Mouse (Mus musculus) CH12F3 (cell line): ENCODE measurements around the gene Fgfr2.
"Not testable (repeated sequence)": the region's sequence is repeated elsewhere in the genome, so short reads cannot be mapped to it uniquely, and the experiment has no call there.

ENCODE experiments used
- in situ Hi-C: fragments of 300-500 bp; cut with MboI; formaldehyde crosslinking; loops from 2 replicates; pipeline ENCODE4 v1.14.3; 2020; ENCODE audit warnings: low sequenced_read_pairs

Fgfr2 gene

DNA sequence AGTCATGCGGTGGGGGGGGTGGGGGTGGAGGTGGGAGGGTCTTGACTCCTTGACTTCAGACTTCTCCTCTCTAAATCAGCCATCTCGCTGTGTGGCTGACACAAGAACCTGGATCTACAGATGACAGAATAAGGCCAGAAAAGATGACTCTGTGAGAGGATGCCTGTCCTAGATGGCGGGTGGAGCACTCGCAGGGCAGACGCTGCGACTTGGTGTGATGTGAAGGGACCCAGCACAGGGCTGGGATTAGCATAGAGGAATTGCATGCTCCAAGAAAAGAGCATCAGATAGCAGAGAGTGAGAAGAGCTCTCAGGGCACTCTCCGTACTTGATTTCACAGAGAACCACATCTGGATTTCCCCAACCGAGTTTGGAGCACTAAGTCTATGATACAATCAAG is 2953.0 kb downstream of the Fgfr2 start:
- in situ Hi-C loops, result no loop called here

DNA sequence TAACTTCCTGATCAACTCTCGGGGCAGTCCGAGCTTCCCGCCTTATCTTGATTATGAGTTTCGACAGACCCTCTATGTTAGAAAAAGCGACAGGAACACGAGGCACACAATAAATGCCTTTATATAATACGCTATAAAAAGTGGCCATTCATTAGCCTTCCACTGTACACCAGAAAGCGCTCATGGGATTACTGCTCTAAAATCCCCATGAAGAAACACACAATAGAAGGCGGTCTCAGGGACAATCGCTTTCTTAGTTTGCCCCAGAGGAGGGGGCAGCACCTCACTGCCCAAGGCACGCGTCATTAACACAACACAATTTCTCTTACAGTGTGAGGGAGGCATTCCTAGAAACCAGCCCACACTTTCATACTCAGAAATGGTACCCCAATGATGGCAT is 2954.9 kb downstream of the Fgfr2 start:
- in situ Hi-C loops, result no loop called here

DNA sequence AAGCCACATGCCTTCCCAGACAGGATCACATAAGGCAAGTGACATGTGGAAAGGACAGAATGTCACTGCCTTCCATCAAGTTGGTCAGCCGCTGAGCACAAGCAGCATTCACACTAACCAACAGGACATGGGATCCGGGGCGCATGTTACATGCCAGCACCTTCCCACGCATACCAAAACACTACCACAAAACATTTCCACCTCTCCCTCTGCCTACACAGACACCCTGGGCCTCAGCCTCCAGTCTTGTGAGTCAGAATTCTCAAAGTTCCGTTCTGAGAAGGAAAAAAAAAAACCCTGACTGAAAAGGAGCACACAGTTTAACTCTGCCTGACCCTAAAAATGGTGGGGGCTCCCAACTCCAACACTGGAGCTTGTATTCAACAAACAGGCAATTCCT is 2955.9 kb downstream of the Fgfr2 start:
- in situ Hi-C loops, result no loop called here

DNA sequence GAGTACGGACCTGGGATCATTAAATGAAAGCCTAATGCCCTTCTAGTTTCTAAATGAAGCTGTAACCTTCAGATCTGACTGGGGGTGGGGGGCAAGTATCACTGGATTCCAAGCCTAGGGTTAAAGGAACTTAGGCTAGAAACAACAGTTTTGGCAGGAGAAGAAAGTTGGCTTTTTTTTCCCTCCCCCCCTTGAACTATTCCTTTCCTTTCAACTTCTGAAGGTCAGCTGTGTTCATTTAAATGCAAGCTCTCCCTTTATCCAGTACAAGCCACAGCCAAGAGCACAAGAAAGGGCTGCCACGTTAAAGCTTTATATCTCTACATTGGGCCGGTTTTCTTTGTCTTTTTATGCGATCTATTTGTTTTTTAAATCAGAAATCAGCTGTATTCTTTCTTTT is 2957.0 kb downstream of the Fgfr2 start:
- in situ Hi-C loops, result no loop called here

DNA sequence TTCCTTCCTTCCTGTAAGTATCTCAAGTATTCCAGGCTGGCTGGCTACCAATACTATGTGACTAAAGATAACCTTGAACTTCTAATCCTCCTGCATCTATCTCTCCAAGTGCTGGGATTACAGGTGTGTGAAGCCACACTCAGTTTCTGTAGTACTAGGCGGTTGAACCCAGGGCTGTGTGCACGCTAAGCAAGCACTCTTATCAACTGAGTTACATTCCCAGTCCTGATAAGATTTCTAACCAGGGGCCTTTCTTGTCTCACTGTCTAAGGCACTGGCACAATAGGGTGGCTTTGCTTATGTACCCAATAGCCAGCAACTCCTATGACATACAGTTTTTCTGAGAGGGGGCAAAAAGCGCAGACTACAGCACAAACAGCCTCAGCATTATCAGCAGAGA is 2957.7 kb downstream of the Fgfr2 start:
- in situ Hi-C loops, result no loop called here

DNA sequence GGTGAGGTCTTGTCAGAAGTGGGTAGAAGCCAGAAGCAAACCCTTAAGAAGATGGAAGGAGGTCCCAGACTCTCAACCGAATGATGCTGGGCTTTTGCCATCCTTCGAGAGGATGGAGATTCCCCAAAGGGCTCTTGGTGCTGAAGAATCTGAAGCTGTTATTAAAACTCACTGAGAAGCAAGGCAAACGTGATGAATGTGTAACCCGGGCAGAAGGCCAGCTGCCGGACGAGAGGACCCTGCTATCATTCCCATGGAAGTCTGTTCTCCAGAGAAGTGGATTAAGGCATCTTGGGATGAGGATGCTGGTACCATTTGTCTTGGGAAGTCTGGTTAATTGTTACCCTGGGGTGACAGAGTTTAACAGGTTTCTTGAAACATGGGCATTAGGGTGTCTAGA is 2960.4 kb downstream of the Fgfr2 start:
- in situ Hi-C loops, result no loop called here

DNA sequence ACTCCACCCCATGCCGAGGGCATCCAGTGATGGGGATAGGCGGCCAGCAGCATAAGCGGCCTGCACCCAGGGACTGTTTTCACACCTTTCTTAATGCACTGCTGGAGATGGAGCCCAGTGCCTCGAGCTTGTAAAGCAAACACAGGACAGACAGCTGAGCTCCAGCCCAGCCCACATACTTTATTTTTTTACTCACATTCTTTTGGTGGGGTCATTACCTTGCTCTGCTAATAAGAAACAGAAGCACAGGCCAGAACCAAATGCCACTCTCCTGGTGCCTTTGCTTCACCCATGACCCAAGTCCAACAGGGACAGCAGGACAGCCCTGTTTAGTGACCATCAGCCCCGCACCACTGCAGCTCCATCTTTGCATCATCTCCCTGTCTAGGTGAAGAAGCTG is 2961.6 kb downstream of the Fgfr2 start:
- in situ Hi-C loops, result no loop called here

DNA sequence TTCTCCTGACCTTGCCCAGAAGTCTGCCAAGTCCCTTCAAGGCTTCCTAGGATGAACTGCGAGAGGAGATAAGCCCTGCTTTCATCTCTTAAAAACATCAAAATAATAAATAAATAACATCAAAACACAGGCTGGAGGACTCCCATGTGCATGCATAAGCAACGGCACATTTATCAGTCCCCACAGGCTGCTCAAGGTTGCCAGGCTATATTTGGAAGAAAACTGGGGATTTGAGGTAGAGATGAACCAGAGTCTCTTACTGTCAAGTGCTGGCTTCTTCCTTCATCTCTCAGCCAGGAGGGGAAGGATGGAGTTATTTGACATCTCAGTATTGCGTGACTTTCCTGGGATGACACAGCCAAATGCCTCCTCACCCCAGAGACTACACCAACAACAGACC is 2964.3 kb downstream of the Fgfr2 start:
- in situ Hi-C loops, result no loop called here

DNA sequence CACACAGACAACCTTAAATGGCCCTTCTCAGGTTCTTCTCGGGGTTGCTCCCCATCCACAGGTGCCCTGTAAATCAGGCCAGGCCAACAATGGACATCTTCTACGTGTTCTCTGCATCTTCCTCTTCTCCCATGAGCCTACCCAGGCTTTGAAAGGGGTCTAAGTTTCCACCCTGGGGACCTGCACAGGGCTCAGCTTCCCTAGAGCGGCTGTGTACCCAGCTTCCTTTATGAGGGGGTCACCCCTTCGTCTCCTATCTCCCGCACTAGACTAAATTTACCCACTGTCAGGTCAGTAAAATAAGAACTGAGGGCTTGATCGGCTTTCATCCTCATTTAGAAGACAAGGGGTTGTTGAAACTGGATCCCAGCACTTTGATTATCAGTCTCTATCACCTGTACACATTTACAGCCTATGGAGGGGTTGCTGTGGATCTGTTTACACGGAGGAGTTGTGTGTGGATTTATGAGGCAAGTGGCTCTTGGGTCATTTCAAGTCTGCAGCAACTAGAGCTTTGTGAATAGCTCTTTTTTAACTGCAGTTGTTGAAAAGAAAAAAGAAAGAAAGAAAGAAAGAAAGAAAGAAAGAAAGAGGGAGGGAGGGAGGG is 2969.7 kb downstream of the Fgfr2 start:
- in situ Hi-C loops, result no loop called here

DNA sequence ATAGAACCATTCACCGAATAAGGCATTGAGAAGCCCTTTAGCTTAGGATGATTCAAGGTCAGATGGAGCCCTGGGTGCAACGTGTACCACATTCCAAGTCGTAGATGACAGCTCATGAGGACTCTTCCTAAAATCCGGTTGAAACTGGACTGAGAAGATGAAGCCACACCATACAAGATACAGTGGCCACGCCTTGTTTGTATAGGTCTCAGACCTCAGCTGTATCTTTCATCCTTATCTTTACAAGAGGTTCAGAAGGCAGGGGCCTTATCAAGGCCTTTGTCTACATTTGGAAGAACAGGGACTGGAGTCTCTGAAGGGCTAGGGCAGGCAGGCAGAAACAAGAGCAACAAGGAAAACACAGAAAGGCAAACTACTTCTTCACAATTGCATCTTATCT is 2974.2 kb downstream of the Fgfr2 start:
- in situ Hi-C loops, result no loop called here

DNA sequence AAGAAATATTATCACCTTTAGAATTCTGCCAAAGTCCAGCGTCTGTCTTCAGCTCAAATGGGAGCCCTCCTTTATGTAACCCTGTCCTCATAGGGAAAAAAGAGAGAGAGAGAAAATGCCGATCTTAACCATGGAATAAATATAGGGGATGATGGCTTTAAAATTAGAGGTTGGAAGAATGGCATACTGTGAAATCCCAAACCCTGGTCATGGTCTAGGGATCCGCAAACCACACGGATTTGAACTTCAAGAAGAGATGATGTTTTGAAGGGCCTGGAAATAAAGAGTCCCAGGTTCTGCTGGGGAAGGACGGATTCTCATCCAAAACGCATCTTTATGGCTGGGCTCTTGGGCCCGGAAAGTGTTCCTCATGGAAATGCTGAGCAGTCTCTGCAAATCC is 2975.9 kb downstream of the Fgfr2 start:
- in situ Hi-C loops, result no loop called here

DNA sequence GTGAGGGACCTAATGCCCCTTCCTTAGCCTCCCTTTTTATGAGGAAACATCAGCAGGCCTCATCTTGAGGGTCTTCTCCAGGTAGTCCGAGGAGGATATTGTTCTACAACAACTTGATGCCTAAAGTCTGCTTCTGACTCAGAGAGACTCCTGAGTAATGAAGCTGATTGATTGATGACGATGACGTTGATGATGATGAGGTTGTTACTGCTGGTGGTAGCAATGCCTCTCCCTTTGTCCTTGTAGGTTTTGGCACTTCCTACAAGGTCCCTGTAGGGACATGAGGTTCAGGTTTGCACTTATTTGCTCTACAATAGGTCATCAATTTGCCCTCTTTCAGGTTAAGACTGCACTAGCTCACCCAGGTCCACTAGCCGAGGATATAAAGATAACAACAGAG is 2977.9 kb downstream of the Fgfr2 start:
- in situ Hi-C loops, result no loop called here

DNA sequence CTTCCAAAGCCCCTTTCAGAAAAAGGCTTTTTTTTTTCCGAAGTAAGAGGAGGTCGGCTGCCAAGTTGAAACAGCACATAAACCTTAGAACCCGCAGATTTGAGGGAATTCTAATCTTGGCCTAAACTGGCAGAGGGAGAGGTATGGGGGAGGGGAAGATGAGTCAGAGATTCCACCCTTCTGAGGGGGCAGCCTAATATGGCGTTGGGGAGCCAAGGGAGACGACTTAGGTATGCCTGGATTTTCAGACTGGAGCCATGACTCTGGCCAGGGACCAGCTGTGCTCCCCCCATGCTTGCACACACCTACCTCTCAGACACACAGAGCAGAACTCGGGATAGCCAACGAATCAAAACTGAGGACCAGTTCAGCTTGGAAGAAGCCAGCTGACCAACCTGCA is 2979.8 kb downstream of the Fgfr2 start:
- in situ Hi-C loops, result no loop called here

DNA sequence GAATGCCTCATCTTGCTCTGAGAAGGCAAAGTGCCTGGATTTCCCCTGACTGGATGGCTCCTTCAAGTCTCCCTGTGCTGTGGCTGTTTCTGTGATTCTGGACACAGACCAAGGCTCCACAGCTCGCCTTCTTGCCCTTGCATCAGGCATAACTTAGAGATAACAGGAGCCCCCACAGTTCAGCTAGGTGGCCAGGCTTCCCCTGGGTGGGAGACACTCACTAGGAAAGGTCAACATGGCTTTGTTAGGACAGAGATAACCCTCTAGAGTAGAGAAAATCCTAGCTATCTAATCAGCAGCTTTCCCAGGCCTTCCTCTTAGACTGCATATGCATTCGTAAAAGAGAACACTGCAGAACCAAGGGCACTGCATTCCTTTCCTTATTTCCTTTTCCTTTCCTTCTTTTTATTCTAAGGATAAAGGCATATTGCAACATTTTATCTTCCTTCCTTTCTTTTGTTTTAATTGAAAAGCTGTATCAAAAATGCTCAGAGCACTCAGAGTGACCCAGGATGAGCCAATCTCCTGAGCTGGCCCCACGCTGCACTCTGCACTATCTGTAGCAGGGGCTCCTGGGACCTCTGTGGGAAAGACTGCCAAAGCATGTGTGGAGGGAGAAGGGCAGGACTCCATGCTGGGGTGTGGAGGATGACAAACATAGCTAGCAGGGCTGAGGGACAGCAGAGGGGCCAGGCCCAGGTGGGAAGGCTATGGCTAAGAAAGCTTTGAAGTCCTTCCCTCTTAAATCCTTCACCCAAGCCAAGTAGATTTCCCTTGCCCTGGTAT is 2981.9 kb downstream of the Fgfr2 start:
- in situ Hi-C loops, result no loop called here

DNA sequence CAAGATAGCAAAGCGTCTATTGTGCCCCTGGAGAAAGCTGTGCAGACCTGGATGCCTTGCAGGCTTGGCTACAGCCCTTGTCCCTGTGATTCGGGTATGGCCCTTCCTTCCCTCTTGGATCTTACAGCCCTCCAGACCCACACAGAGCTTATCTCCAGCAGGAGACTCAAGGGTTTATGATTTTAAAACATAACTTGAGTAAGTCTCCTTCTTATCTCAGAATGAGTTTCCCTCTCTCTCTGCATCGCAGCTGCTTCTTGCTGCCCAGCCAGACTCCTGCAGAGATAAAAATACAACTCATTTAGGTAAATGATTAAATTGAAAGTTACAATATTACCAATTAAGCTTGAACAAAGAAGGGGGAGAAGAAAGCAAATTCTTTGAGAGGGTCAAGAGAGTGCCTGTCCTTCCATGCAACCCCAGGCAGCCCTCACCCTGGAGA is 2988.2 kb downstream of the Fgfr2 start:
- in situ Hi-C loops, result no loop called here

DNA sequence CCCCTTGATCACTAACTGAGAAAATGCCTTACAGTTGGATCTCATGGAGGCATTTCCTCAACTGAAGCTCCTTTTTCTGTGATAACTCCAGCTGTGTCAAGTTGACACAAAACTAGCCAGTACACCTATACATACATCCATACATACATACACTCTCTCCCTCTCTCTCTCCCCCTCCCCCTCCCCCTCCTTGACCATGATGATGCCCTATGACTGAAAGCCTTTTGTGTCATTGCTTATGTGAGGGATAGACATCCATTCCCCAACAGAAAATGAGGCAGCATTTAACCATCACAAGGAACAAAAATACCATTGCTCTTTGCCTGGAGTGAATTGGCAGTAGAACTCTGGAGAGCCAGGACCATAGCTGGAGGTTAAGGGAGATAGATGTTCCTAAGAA is 2988.7 kb downstream of the Fgfr2 start:
- in situ Hi-C loops, result not testable (repeated sequence)

DNA sequence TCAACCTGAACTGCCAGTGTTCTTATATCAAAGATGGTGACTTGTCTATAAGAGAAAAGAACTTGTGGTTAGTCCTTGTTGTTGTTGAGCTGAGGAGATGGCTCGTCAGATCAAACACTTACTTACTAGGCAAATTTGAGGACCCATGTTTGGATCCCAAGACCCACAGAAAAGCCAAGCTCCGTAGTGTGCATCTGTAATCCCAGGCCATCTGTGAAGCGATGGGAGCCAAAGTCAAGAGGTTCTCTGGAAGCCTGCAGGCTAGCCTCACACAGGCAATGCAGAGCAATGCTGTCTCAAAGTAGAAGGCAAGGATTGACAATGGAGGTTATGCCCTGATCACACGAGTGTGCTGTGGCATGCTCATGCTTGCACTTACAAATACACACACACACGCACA is 2992.9 kb downstream of the Fgfr2 start:
- in situ Hi-C loops, result no loop called here

DNA sequence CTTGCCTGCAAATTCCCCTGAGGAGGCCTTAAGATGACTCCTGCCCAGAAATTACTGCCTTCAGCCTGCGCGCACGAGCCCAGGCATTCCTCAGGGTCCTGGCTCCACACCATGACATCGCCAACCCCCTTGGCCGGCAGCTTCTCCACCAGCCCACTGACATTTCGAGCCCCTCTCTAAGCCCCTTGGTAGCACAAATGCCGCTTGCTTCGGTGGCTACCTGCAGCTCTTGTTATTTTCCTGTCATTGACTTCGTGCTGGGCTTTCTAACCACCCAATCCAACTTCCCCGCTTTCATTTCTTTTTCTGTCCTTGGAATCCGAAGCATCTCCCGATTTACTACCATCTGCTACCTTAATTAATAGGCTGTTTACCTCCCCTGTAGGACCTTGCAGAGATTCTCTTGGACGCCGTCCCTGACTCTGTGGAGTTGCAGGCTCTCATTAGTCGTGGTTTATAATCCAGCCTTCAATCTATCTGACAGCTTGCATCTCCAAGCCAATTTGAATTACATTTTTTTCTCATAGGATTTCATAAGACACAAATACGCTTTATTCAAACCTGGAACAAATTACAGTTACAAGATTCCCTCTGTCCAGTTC is 2993.7 kb downstream of the Fgfr2 start:
- in situ Hi-C loops, result no loop called here

DNA sequence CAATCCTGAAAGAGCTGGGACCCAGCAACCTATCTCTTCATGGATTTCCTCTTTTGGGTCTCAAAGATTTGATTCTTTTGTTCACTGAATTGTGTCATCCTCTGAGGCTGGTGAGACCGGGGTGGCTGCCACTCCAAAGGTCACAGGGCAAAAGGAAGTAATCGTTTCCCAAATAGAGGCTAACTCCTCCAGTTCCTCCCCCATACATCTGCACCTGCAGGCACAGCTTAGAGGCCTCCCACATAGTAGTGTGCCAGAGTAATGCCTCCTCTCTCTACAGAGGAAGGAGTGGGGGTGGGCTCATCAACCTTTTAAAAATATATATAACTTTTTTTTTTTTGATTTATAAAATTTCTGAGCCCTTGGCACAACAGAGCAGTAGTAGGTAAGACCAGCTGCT is 3001.6 kb downstream of the Fgfr2 start:
- in situ Hi-C loops, result no loop called here

DNA sequence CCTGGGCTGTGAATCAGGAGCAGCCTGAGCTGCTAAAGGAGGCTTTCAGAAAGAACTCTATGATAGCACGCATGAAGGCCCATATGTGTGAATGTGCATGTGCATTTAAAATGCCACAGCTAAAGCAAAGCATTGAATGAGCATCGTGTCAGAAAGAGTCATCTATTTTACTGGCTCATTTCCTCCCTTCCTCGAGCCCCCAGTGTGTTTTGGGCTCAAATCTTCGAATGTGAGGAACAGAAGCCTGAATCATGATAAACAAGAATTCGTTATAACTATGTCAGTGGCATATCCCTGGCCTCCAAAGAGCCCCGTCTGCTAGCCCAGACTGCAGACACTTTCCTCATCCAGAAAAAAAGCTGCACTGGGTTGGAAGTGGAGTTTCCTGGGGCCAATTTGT is 3003.7 kb downstream of the Fgfr2 start:
- in situ Hi-C loops, result no loop called here

DNA sequence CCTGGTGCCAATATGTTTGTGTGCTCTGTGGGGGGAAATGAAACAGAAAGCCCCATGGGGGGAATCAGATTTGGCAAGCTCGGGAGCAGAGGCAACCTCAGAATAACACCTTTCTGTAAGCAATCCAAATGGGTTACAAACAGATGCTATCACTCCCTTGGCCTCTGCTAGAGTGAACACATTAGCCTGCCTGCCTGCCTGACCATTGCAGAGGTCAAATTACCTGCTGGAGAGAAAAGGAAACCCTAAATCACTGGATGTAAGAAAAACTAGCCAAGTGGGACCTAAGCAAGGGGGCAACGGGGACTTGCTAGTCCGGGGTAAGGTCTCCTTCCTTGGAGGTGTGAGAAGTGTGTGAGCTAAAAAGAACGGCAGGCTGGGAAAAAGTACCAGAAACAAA is 3004.4 kb downstream of the Fgfr2 start:
- in situ Hi-C loops, result no loop called here

DNA sequence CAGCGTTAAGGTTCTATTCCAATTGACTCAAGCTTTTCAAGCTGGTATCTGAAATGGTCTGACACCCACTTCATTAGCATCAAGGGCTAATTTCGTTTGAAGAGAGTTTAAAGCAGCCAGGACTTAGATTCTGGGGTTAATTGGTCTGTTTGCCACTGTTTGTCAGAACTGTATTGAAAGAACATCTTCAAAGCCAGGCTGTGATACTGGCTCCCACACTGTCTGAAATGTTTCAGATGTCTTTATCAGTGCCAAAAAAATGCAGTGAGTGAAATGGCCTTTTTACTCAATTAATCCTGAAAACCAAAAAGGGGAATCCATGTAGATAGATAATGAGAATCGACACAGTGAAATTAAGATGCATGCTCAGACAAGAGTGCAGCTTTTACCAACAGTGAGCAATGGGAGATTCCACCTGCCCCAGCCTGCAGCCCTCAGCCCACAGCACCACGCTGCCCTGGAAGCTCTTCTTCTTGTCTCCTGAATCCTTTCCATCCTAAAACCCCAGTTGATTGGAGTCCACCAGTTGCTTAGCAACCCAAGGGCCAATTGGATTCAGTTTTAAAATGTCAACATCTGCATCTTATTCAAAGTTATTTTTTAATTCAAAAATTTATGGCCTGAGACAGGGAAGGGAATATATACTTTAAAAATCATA is 3005.6 kb downstream of the Fgfr2 start:
- in situ Hi-C loops, result no loop called here
